Mouse (Mus musculus) right cerebral cortex, postnatal 25 days (tissue): ENCODE measurements around the gene Wdr90.
A peak's percentile ranks its signal among the peaks of the same experiment; 100 is the strongest.
"Not testable (repeated sequence)": the region's sequence is repeated elsewhere in the genome, so short reads cannot be mapped to it uniquely, and the experiment has no call there.

ENCODE experiments used
- DNase-seq: peaks from one replicate; pipeline ENCODE4 v3.0.0; 2022

Wdr90 gene

DNA sequence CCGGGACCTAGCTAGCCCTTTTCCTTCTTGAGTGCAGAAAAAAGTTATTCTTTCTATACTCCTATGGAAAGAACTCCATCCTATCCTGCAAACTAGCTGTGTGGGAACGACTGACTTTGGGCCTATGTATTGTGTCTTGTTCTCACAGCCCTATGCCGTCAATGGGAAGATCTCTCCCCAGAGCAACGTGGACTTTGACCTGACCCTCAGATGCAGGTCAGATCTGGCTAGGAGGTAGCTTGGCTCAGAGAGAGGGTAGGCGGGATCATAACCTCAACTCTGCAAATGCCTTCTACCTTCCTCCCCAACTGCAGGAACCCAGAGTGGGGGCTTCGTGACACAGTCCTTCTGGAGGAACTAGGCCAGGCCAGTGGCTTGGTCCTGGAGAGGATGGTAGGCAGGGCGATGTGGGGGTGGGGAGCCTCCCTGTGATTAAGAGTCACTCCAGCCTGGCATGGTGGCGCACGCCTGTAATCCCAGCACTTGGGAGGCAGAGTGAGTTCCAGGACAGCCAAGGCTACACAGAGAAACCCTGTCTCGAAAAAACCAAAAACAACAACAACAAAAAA, 15.1 kb upstream of the Wdr90 start:
- DNase-seq: no peak

GRCm38 (mm10) chr17:25875171-25876136, 14.2 kb upstream of the Wdr90 start:
- peak; percentile 91 for DNase-seq

DNA sequence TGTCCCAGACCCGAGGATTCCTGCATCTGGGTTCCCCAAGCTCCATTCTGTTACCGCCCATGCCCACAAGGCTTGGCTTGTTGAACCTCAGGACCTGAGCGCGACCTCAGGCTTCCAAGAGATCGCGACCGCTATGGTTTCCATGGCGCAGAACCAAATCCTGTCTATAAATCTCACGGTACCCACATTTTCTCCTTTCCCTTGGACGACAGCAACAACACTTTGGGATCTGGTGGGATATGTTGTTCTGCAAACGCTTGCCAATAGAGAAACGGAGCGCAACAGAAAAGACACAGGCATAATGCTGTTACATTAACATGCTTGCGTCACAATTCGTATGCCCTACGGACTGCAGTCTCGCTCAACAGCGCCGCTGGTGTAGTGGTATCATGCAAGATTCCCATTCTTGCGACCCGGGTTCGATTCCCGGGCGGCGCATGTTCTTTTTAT, 13.4 kb upstream of the Wdr90 start, which contains the start of gene Mettl26:
Gene Mettl26 (plus strand): TSS at position 354 of the 450 bp plus-strand sequence.
- peak; percentile 93 for DNase-seq

GRCm38 (mm10) chr17:25874148-25874720, 12.9 kb upstream of the Wdr90 start:
- no peak for DNase-seq

GRCm38 (mm10) chr17:25873405-25874147, 12.3 kb upstream of the Wdr90 start:
- no peak for DNase-seq

DNA sequence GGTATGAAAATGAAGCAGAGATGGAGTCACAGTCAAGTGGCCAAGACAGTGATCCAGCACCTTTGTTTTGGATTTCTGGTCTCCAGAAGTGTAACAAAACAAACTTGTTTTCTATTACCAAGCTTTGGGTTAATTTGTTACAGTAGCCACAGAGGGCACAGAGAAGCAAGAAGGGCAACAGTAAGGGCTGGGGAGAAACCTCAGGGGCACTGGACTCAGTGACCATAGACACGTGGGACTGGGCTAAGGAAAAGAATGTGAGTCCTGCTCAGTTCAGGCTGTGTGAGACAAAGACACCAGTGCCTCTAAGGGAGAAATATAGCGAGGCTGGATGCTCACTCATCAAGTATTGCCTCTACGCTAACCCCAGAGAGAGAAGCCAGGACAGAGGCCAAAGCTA, 11.4 kb upstream of the Wdr90 start:
- DNase-seq: no peak

- not testable (repeated sequence) for DNase-seq
Measured at GRCm38 (mm10) chr17:25871566-25871965, 10.3 kb upstream of the Wdr90 start.

- DNase-seq: no peak
Measured at GRCm38 (mm10) chr17:25869954-25870353, 8.7 kb upstream of the Wdr90 start.

DNA sequence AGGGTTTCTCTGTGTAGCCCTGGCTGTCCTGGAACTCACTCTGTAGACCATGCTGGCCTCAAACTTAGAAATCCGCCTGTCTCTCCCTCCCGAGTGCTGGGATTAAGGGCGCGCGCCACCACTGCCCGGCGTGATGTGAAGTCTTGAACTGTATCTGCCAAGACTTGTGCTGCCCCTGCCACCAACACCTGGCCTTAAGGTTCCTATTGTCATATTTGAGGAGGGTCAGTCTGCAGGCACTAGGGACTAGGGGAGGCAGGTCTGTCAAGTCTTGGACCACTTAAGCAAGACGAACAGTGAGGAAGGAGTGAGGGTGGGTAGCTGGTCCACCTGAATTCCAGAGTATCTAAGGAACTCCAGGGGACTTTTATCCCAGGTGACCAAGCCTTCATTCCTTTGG, 8.2 kb upstream of the Wdr90 start:
- DNase-seq: no peak

DNA sequence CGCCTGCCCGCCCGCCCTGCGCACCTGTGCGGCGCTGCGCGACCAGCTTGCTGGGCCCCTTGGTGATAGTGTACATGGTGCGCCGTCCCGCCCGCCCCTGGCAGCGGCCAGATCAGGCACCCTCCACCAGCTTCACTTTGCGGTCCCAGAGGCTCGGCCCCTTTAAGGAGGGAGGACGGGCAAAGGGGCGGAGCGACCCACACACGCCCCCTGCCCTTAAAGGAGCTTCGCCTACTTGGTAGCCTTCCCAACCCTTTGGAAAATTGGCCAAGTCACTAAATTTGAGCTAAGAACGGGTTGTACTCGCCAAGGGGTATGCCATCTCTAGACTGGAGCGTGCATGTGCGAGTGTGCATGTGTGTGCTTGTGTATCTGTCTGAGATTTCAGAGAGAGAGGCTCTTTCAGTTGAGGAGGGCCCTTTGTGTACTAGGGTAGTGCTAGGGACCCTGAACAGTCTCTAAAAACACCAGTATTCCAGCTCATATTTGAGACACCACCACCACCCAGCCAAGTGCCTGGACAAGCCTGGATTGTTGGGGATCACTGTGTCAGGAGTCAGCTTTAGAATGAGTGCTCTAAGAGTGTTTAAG, 7.4 kb upstream of the Wdr90 start, which contains the start of gene Mcrip2:
Gene Mcrip2 (minus strand): TSS at position 164 of the 591 bp plus-strand sequence.
- DNase-seq: peak; percentile 83

DNA sequence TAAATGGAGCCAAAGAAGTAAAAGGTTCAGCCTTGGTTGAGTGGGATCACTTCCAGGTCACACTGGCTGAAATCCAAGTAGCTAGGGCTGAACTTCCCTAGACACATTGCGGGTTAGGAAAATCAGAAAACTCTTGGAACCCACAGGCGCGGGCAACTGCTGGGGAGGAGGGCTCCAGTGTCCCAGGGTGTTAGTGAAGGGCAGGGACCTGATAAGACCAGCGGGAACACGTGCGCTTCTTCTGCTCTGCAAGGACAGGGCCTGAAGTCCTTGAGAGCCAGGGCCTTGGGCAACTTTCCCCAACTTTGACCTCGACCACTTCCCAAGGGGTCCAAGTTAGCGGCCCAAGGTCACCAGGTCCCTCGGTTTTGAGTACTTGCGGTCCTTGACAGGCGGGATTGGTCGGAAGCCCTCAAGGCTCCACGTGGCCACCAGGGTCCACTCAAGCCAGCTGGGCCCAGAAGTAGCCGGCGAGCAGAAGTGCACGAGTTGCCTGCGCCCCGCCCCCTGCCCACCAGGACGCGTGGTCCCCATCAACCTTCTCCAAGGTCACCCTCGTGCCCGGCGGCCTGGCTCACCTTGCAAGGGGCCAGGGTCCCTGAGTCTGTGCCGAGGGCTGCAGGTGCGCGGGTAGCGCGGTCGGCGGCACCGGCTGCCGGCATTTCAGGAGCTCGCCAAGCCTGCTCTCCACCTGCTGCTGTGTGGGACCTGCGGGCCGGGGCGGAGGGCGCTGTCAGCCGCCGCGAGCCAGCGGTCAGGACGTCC, 6.7 kb upstream of the Wdr90 start:
- DNase-seq: no peak

DNA sequence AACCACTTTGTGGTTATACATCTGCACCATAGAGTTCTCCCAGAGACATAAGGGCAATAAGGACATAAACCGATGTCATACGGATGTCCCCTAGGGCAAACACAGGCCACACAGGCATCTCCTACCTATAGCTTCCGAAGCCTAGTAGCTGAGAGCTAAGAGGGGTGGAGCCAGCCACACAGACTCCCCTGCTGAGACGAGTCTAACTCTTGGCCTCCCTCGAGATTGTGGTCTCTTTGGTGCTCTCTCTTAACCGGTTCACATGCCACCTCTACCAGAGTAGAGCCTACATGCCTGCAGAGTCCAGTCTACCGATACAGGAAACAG, 6.2 kb upstream of the Wdr90 start:
- DNase-seq: no peak

GRCm38 (mm10) chr17:25866172-25866571, 4.9 kb upstream of the Wdr90 start:
- no peak for DNase-seq

GRCm38 (mm10) chr17:25865288-25865687, 4.0 kb upstream of the Wdr90 start:
- DNase-seq: no peak

GRCm38 (mm10) chr17:25864311-25864710, 3.0 kb upstream of the Wdr90 start:
- DNase-seq: no peak

GRCm38 (mm10) chr17:25863681-25864080, 2.4 kb upstream of the Wdr90 start:
- no peak for DNase-seq

GRCm38 (mm10) chr17:25861704-25862612, 657 bp upstream of the Wdr90 start:
- no peak for DNase-seq

GRCm38 (mm10) chr17:25860229-25860628, 1.1 kb downstream of the Wdr90 start:
- DNase-seq: no peak

- DNase-seq: peak; percentile 94
Measured at GRCm38 (mm10) chr17:25844396-25844901, 16.9 kb downstream of the Wdr90 start, which contains the start of gene Rhot2. TSS of gene Rhot2 (minus strand) at chr17:25844851.

GRCm38 (mm10) chr17:25843636-25844395, 17.5 kb downstream of the Wdr90 start:
- no peak for DNase-seq
